ENCODE assay signal across 14 mouse cellular contexts in the genomic region with DNA sequence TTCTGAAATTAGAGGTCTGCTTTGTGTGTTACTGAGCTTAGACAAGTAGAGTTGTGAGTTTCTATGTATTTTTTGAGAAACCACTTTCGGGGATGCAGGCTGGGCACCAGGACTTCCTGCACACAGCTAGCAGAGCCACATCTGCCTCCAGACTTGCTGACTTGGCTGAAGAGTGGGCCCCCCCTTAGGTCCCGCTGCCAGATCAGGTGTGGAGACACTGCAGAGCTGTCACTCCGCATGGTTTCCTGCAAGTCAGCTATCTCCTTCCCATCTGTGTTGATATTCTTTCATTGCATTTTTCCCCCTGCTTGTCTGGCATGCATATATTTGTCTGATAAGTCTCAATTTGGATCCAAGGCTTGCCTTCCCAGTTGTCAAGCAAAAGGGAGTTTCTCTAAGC.
"Had no signal": no experiment of that assay in that cellular context is flagged by ENCODE, and none has a peak within 500 bp of the region (broad histone marks: within the 10 kb centered on the region; RNA-seq: fewer than 3 reads in every experiment).

No protein-coding gene starts in this region.

- ATAC-seq: lung, postnatal 0 days; midbrain, embryonic 13.5 days had no signal

- H3K27ac ChIP-seq: layer of hippocampus, adult 2 months; limb, embryonic 10.5 days; liver, embryonic 15.5 days; midbrain, embryonic 13.5 days; stomach, embryonic 15.5 days had no signal

- H3K4me1 ChIP-seq: stomach, embryonic 15.5 days had no signal

- H3K9ac ChIP-seq: liver, embryonic 15.5 days; midbrain, embryonic 13.5 days; stomach, embryonic 15.5 days had no signal

- H3K36me3 ChIP-seq: limb, embryonic 10.5 days; liver, embryonic 15.5 days; midbrain, embryonic 13.5 days; stomach, embryonic 15.5 days had no signal

- H3K27me3 ChIP-seq: liver, embryonic 15.5 days; midbrain, embryonic 13.5 days; stomach, embryonic 15.5 days had no signal

- H3K9me3 ChIP-seq: limb, embryonic 10.5 days; liver, embryonic 15.5 days; midbrain, embryonic 13.5 days; stomach, embryonic 15.5 days had no signal

- H3K4me2 ChIP-seq: liver, embryonic 11.5 days; liver, embryonic 15.5 days; midbrain, embryonic 13.5 days; stomach, embryonic 15.5 days had no signal

- H3K4me3 ChIP-seq: layer of hippocampus, adult 2 months; limb, embryonic 10.5 days; liver, embryonic 15.5 days; midbrain, embryonic 13.5 days; stomach, embryonic 15.5 days had no signal

- DNase-seq: kidney, postnatal 10 days; kidney, postnatal 4 days; lung, adult 2 months; lung, postnatal 4 days; right cerebral cortex, postnatal 14 days; thymus, adult 2 months; thymus, postnatal 25 days had no signal
